ENCODE assay signal across 11 mouse cellular contexts in genomic region chr1:120390336-120390735, GRCm38 (mm10). TPM values are rescaled to one million over a fixed set of nuclear protein-coding genes. Genes with fewer than 3 reads are reported as not detected.
DNase-seq lines count a peak whose midpoint lies in the region; ATAC-seq lines count a peak whose summit lies in the region.
"Had no signal": no experiment of that assay in that cellular context is flagged by ENCODE, and none has a peak within 500 bp of the region (broad histone marks: within the 10 kb centered on the region; RNA-seq: fewer than 3 reads in every experiment).

No protein-coding gene starts in this region.

- no peaks in the 10 kb centered on the region for H3K27me3 ChIP-seq in midbrain, embryonic 10.5 days (ENCODE audit: low read depth, poor library complexity, severe bottlenecking)
- H3K27me3 ChIP-seq in midbrain, embryonic 16.5 days (ENCODE audit: control insufficient read depth, insufficient read depth, low read depth, low read length) = no peaks in the 10 kb centered on the region
- no peaks in the 10 kb centered on the region for H3K27me3 ChIP-seq in embryonic facial prominence, embryonic 11.5 days (ENCODE audit: control insufficient read depth, insufficient read depth, low read length)
- H3K27me3 ChIP-seq: embryonic facial prominence, embryonic 12.5 days; lung, embryonic 15.5 days had no signal

- no peak; the same call in 1 of the 2 replicates for ATAC-seq in midbrain, embryonic 16.5 days
- no peak for ATAC-seq in embryonic facial prominence, embryonic 11.5 days (replicated peaks; ENCODE audit: insufficient number of reproducible peaks, low FRiP score, low TSS enrichment, low read depth)
- no peak for ATAC-seq in monocyte, adult 5-6 weeks (replicated peaks; ENCODE audit: insufficient number of reproducible peaks, low FRiP score, low TSS enrichment, poor library complexity, severe bottlenecking)

- no peak overlapping the region for H3K27ac ChIP-seq in midbrain, embryonic 10.5 days (replicated peaks)
- H3K27ac ChIP-seq in midbrain, embryonic 16.5 days (ENCODE audit: low read length) = no peak overlapping the region
- no peak overlapping the region for H3K27ac ChIP-seq in embryonic facial prominence, embryonic 11.5 days (replicated peaks; ENCODE audit: low read depth, low read length)
- H3K27ac ChIP-seq: embryonic facial prominence, embryonic 12.5 days; lung, embryonic 15.5 days had no signal

- 2% methylated on average over 11 of the region's 11 CpGs for WGBS in midbrain, embryonic 10.5 days
- WGBS in midbrain, embryonic 16.5 days = 2% methylated on average over 9 of the region's 11 CpGs
- WGBS in embryonic facial prominence, embryonic 11.5 days = 6% methylated on average over 11 of the region's 11 CpGs

- 0 out of 2 replicates have a peak, but pooled peaks cover 2% of the 10 kb centered on the region for H3K4me1 ChIP-seq in midbrain, embryonic 10.5 days
- H3K4me1 ChIP-seq in midbrain, embryonic 16.5 days (ENCODE audit: control insufficient read depth, insufficient read depth, low read length) = peaks cover 7% of the 10 kb centered on the region; the same call in 1 of the 2 replicates
- H3K4me1 ChIP-seq in embryonic facial prominence, embryonic 11.5 days (ENCODE audit: control insufficient read depth, insufficient read depth, low read length) = no peaks in the 10 kb centered on the region
- H3K4me1 ChIP-seq: lung, embryonic 15.5 days had no signal

- no peak overlapping the region for H3K4me2 ChIP-seq in midbrain, embryonic 16.5 days (ENCODE audit: low read length)
- H3K4me2 ChIP-seq in embryonic facial prominence, embryonic 11.5 days (ENCODE audit: low read depth, low read length) = no peak overlapping the region
- H3K4me2 ChIP-seq: embryonic facial prominence, embryonic 12.5 days; lung, embryonic 15.5 days had no signal

- H3K4me3 ChIP-seq in midbrain, embryonic 10.5 days = no peak overlapping the region
- H3K4me3 ChIP-seq in midbrain, embryonic 16.5 days (ENCODE audit: low read depth, low read length) = no peak overlapping the region
- no peak overlapping the region for H3K4me3 ChIP-seq in embryonic facial prominence, embryonic 11.5 days (ENCODE audit: low read depth, low read length)
- H3K4me3 ChIP-seq: embryonic facial prominence, embryonic 12.5 days; lung, embryonic 15.5 days had no signal

- no peaks in the 10 kb centered on the region for H3K9me3 ChIP-seq in midbrain, embryonic 10.5 days (replicated peaks)
- no peaks in the 10 kb centered on the region for H3K9me3 ChIP-seq in midbrain, embryonic 16.5 days (replicated peaks; ENCODE audit: control insufficient read depth, low read length, poor library complexity, severe bottlenecking)
- no peaks in the 10 kb centered on the region for H3K9me3 ChIP-seq in embryonic facial prominence, embryonic 11.5 days (replicated peaks; ENCODE audit: control insufficient read depth, low read length)
- H3K9me3 ChIP-seq: embryonic facial prominence, embryonic 12.5 days; lung, embryonic 15.5 days had no signal

- H3K36me3 ChIP-seq in midbrain, embryonic 10.5 days = no peaks in the 10 kb centered on the region
- no peaks in the 10 kb centered on the region for H3K36me3 ChIP-seq in midbrain, embryonic 16.5 days (ENCODE audit: control insufficient read depth, insufficient read depth, low read length)
- no peaks in the 10 kb centered on the region for H3K36me3 ChIP-seq in embryonic facial prominence, embryonic 11.5 days (replicated peaks; ENCODE audit: control insufficient read depth, insufficient read depth, low read depth, low read length)
- H3K36me3 ChIP-seq: embryonic facial prominence, embryonic 12.5 days; lung, embryonic 15.5 days had no signal

- H3K9ac ChIP-seq in midbrain, embryonic 16.5 days (ENCODE audit: low read depth, low read length) = no peak overlapping the region
- no peak overlapping the region for H3K9ac ChIP-seq in embryonic facial prominence, embryonic 11.5 days (replicated peaks; ENCODE audit: low read length)
- H3K9ac ChIP-seq: embryonic facial prominence, embryonic 12.5 days; lung, embryonic 15.5 days had no signal

- DNase-seq in midbrain, embryonic 10.5 days (ENCODE audit: low spot score) = peak; percentile 71
- peak; percentile 52 to 65 for DNase-seq in adrenal gland, adult 18-20 months (ENCODE audit: low spot score in 2 of 2)
- peak; percentile 87 for DNase-seq in embryonic facial prominence, embryonic 11.5 days (ENCODE audit: low spot score)
- DNase-seq in lung, adult 18-20 months = peak; percentile 7 to 15
- DNase-seq in spleen, postnatal 10 days (ENCODE audit: low spot score in 2 of 2) = peak; percentile 19 to 80
- no peak for DNase-seq in cerebellum, adult 11 months

RNA-seq across cellular contexts. Expression of gene C1ql2, which starts 50.0 kb away (rescaled TPM):
- polyA plus RNA-seq in midbrain, embryonic 10.5 days (2016; fragmentation: Nextera tagmentation; extraction: Ambion mirVana) = 0.19 and 1.0 TPM in 2 replicates
- polyA plus RNA-seq in midbrain, embryonic 16.5 days (2015; fragmentation: Nextera tagmentation; extraction: Ambion mirVana) = 14.0 and 17.6 TPM in 2 replicates
- total RNA-seq in adrenal gland, adult 18-20 months (2021) = not detected
- 0.21 and 0.24 TPM in 2 replicates for polyA plus RNA-seq in embryonic facial prominence, embryonic 11.5 days (2014; fragmentation: Nextera tagmentation; extraction: Ambion mirVana)
- not detected in 3 replicates for total RNA-seq in monocyte, adult 5-6 weeks (2017)
- polyA plus RNA-seq: lung, embryonic 15.5 days; testis, adult 2 months had no signal
